Mouse (Mus musculus) liver, embryonic 11.5 days (tissue): ENCODE measurements around the gene Reps1. TPM values are rescaled to one million over a fixed set of nuclear protein-coding genes. Genes with fewer than 3 reads are reported as not detected.

Source experiments
- ATAC-seq: fragments of 200-750 bp; cut with Nextera tagmentation; replicated peaks from 2 replicates; pipeline ENCODE4 v1.8.0; 2017; ENCODE audit warnings: moderate number of reproducible peaks, mild to moderate bottlenecking, moderate TSS enrichment, moderate library complexity; ENCODE audit not compliant: low FRiP score
- DNase-seq: peaks from one replicate; pipeline ENCODE4 v3.0.0-alpha.2; 2017; ENCODE audit warnings: low spot score
- H3K27ac ChIP-seq: fragments of 300-500 bp; sonication (generic); 2 replicates; pipeline ENCODE4 v1.5.1; 2014; ENCODE audit warnings: mild to moderate bottlenecking, low read depth, low read length, control low read depth
- H3K27me3 ChIP-seq: fragments of 300-500 bp; sonication (generic); replicated peaks from 2 replicates; pipeline ENCODE4 v1.6.1; 2014; ENCODE audit warnings: low read length, mixed read lengths; ENCODE audit not compliant: control insufficient read depth, insufficient read depth
- H3K36me3 ChIP-seq: fragments of 300-500 bp; sonication (generic); 2 replicates; pipeline ENCODE4 v1.6.1; 2014; ENCODE audit warnings: mild to moderate bottlenecking, low read length, moderate library complexity, mixed read lengths; ENCODE audit not compliant: control insufficient read depth, insufficient read depth
- H3K4me1 ChIP-seq: fragments of 300-500 bp; sonication (generic); replicated peaks from 2 replicates; pipeline ENCODE4 v1.6.1; 2014; ENCODE audit warnings: low read length, mixed read lengths; ENCODE audit not compliant: control insufficient read depth, insufficient read depth
- H3K4me2 ChIP-seq: fragments of 300-500 bp; sonication (generic); 2 replicates; pipeline ENCODE4 v1.6.1; 2014; ENCODE audit warnings: mild to moderate bottlenecking, control low read depth, moderate library complexity
- H3K4me3 ChIP-seq: fragments of 300-500 bp; sonication (generic); 2 replicates; pipeline ENCODE4 v1.5.1; 2014; ENCODE audit warnings: low read depth, low read length, control low read depth
- H3K9ac ChIP-seq: fragments of 300-500 bp; sonication (generic); 2 replicates; pipeline ENCODE4 v1.6.1; 2014; ENCODE audit warnings: low read depth, low read length, control low read depth
- H3K9me3 ChIP-seq: fragments of 300-500 bp; sonication (generic); 2 replicates; pipeline ENCODE4 v1.6.1; 2016; ENCODE audit warnings: low read length, inconsistent platforms, mixed read lengths; ENCODE audit not compliant: control insufficient read depth
- WGBS: fragments of 180-500 bp; shearing (Covaris S2); extraction: QIAGEN DNeasy Blood & Tissue Kit; methylation state at CpG from one replicate; pipeline ENCODE4 v1.1.7; 2014; 5-methylcytosine and 5-hydroxymethylcytosine counted together
- polyA plus RNA-seq: library from polyadenylated mRNA; unstranded; fragments of >200 nt; fragmentation: Nextera tagmentation; extraction: Ambion mirVana; gene quantifications from 2 replicates; pipeline ENCODE4 v1.2.1, GENCODE M21; 2014

Gene Reps1
- polyA plus RNA-seq, 1 experiment from 2014 or later: 17.8 TPM

GRCm38 (mm10) chr10:18068880-18069279 is 13.2 kb downstream of the Reps1 start:
- H3K4me3 ChIP-seq: no peak overlapping the region
- H3K27me3 ChIP-seq: no peaks in the 10 kb centered on the region
- 76% methylated on average over 2 of the region's 2 CpGs for WGBS
- DNase-seq (no peak), ATAC-seq (no peak)
- no peaks in the 10 kb centered on the region for H3K36me3 ChIP-seq
- H3K4me1 ChIP-seq: peaks cover 18% of the 10 kb centered on the region
- no peak overlapping the region for H3K9ac ChIP-seq
- H3K27ac ChIP-seq: no peak overlapping the region
- no peaks in the 10 kb centered on the region for H3K9me3 ChIP-seq
- no peak overlapping the region for H3K4me2 ChIP-seq

- H3K4me1 ChIP-seq: peaks cover 18% of the 10 kb centered on the region
- H3K27ac ChIP-seq: no peak overlapping the region
- no peaks in the 10 kb centered on the region for H3K9me3 ChIP-seq
- ATAC-seq: no peak
- no peaks in the 10 kb centered on the region for H3K27me3 ChIP-seq
- no peak overlapping the region for H3K9ac ChIP-seq
- DNase-seq: no peak
- H3K4me3 ChIP-seq: no peak overlapping the region
- WGBS: 82% methylated on average over 2 of the region's 2 CpGs
- no peaks in the 10 kb centered on the region for H3K36me3 ChIP-seq
- no peak overlapping the region for H3K4me2 ChIP-seq
These were observed 13.9 kb downstream of the Reps1 start for GRCm38 (mm10) chr10:18069576-18069975.

GRCm38 (mm10) chr10:18070144-18070543 is 14.5 kb downstream of the Reps1 start:
- H3K27ac ChIP-seq: no peak overlapping the region
- H3K9ac ChIP-seq: no peak overlapping the region
- H3K4me1 ChIP-seq: peaks cover 18% of the 10 kb centered on the region
- H3K9me3 ChIP-seq: no peaks in the 10 kb centered on the region
- WGBS: 80% methylated on average over 3 of the region's 3 CpGs
- DNase-seq (no peak), ATAC-seq (no peak)
- H3K27me3 ChIP-seq: no peaks in the 10 kb centered on the region
- H3K4me2 ChIP-seq: no peak overlapping the region
- H3K4me3 ChIP-seq: no peak overlapping the region
- H3K36me3 ChIP-seq: no peaks in the 10 kb centered on the region

GRCm38 (mm10) chr10:18070616-18071015 is 15.0 kb downstream of the Reps1 start:
- no peaks in the 10 kb centered on the region for H3K36me3 ChIP-seq
- WGBS: 51% methylated on average over 2 of the region's 2 CpGs
- ATAC-seq (no peak), DNase-seq (no peak)
- H3K27ac ChIP-seq: no peak overlapping the region
- no peak overlapping the region for H3K4me3 ChIP-seq
- no peak overlapping the region for H3K4me2 ChIP-seq
- no peaks in the 10 kb centered on the region for H3K27me3 ChIP-seq
- H3K9me3 ChIP-seq: no peaks in the 10 kb centered on the region
- peaks cover 18% of the 10 kb centered on the region for H3K4me1 ChIP-seq
- H3K9ac ChIP-seq: no peak overlapping the region

- WGBS: 60% methylated on average over 3 of the region's 3 CpGs
- H3K9ac ChIP-seq: no peak overlapping the region
These were observed 17.2 kb downstream of the Reps1 start for GRCm38 (mm10) chr10:18072871-18073270.

GRCm38 (mm10) chr10:18074383-18075075 is 18.9 kb downstream of the Reps1 start:
- no peaks in the 10 kb centered on the region for H3K4me1 ChIP-seq
- H3K4me2 ChIP-seq: no peak overlapping the region
- no peak overlapping the region for H3K27ac ChIP-seq
- no peaks in the 10 kb centered on the region for H3K27me3 ChIP-seq
- no peak overlapping the region for H3K9ac ChIP-seq
- WGBS: 76% methylated on average over 5 of the region's 5 CpGs
- DNase-seq (no peak), ATAC-seq (no peak)
- H3K36me3 ChIP-seq: no peaks in the 10 kb centered on the region
- H3K4me3 ChIP-seq: no peak overlapping the region
- H3K9me3 ChIP-seq: no peaks in the 10 kb centered on the region

More at GRCm38 (mm10) chr10:18072871-18073270, 17.2 kb downstream of the Reps1 start:
- ATAC-seq (no peak), DNase-seq (no peak)
- no peak overlapping the region for H3K4me3 ChIP-seq
- H3K36me3 ChIP-seq: no peaks in the 10 kb centered on the region
- peaks cover 8% of the 10 kb centered on the region for H3K4me1 ChIP-seq
- H3K4me2 ChIP-seq: no peak overlapping the region
- no peaks in the 10 kb centered on the region for H3K27me3 ChIP-seq
- no peaks in the 10 kb centered on the region for H3K9me3 ChIP-seq
- no peak overlapping the region for H3K27ac ChIP-seq

- Histone ChIP-seq H3K4me2 (no peak overlapping the region), H3K27me3 (no peaks in the 10 kb centered on the region), H3K9me3 (no peaks in the 10 kb centered on the region), H3K36me3 (no peaks in the 10 kb centered on the region), H3K4me1 (no peaks in the 10 kb centered on the region), H3K4me3 (no peak overlapping the region), H3K27ac (no peak overlapping the region), H3K9ac (no peak overlapping the region)
- ATAC-seq (no peak), DNase-seq (no peak)
- WGBS: 80% methylated on average over 6 of the region's 6 CpGs
These were observed 20.2 kb downstream of the Reps1 start for GRCm38 (mm10) chr10:18075845-18076244.

- ATAC-seq (no peak), DNase-seq (no peak)
- Histone ChIP-seq H3K27me3 (no peaks in the 10 kb centered on the region), H3K4me2 (no peak overlapping the region), H3K27ac (no peak overlapping the region), H3K9ac (no peak overlapping the region), H3K36me3 (no peaks in the 10 kb centered on the region), H3K4me3 (no peak overlapping the region), H3K9me3 (no peaks in the 10 kb centered on the region), H3K4me1 (no peaks in the 10 kb centered on the region)
- 90% methylated on average over 1 of the region's 1 CpGs for WGBS
These were observed 25.9 kb downstream of the Reps1 start for GRCm38 (mm10) chr10:18081536-18081935.

GRCm38 (mm10) chr10:18082772-18083171 is 27.1 kb downstream of the Reps1 start:
- H3K9me3 ChIP-seq: no peaks in the 10 kb centered on the region
- H3K4me2 ChIP-seq: no peak overlapping the region
- no peaks in the 10 kb centered on the region for H3K27me3 ChIP-seq
- no peaks in the 10 kb centered on the region for H3K4me1 ChIP-seq
- ATAC-seq: no peak
- WGBS: 87% methylated on average over 6 of the region's 6 CpGs
- H3K27ac ChIP-seq: no peak overlapping the region
- H3K4me3 ChIP-seq: no peak overlapping the region
- H3K9ac ChIP-seq: no peak overlapping the region
- DNase-seq: no peak
- no peaks in the 10 kb centered on the region for H3K36me3 ChIP-seq
